Mouse (Mus musculus): ENCODE measurements around the gene Agpat2. TPM values are rescaled to one million over a fixed set of nuclear protein-coding genes. Genes with fewer than 3 reads are reported as not detected.

Gene Agpat2
- 30.2 and 32.9 TPM in 2 replicates for polyA plus RNA-seq (2014; fragmentation: Nextera tagmentation; extraction: Ambion mirVana)

DNA sequence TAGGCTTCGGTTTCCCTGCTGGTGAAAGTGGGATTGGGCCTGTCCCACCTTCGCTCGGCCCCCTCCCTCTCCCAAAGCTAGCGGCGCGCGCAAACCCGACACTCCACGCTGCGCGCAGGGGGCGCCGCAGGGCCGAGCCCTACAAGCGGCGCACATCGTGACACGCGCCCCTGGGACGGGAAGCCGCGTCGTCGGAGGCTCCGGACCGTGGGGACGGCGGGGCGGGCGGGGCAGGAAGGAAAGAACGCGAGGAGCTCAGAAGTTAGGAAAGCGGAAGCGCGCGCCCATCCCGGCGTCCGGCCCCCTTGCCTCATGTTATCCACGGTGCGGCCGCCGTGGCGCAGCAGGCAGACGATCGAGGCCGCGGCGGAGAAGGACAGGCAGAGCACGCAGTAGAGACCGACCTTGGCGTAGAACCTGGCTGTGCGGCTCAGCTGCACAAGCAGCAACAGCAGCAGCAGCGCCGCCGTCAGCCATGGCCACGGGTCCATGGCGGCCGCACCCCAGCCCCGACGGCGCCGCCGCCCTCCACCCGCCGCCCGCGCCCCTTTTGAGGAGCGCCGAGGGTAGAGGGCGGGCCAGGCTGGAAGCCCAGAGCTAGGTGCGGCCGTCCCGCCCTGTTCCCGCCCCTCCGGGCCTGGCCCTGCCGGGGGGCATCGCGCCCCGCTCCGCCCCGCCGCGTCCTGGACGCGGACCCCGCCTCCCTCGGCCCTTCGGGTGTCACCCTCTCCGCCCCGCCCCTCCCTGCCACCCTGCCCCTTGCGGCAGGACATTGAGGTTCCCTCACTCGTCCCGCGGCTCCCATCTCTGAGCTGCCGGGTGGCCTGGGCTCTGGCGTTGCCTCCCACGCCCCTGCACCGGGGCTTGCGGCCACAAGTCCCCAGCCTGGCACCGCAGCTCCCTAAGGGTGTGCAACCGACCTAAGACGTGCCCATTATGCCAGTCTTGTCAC, at the start of gene Agpat2:
Gene Agpat2 (minus strand): TSS at position 698 of the 952 bp plus-strand sequence.
- DNase-seq (peak; percentile 86), ATAC-seq (ENCODE audit: insufficient read depth) (peak; percentile 85)
- Histone ChIP-seq H3K36me3 (ENCODE audit: insufficient read depth) (no peaks in the 10 kb centered on the region), H3K4me2 (peak within 1 kb of the TSS; percentile 84), H3K27ac (ENCODE audit: low read depth) (peak within 1 kb of the TSS; percentile 84), H3K9me3 (ENCODE audit: low read depth, low read length) (no peaks in the 10 kb centered on the region), H3K9ac (peak within 1 kb of the TSS; percentile 80), H3K27me3 (ENCODE audit: insufficient read depth, low read length) (no peaks in the 10 kb centered on the region), H3K4me1 (ENCODE audit: insufficient read depth) (peaks cover 12% of the 10 kb centered on the region; the same call in 1 of the 2 replicates), H3K4me3 (ENCODE audit: low read depth, low read length) (peak within 1 kb of the TSS; percentile 64)
- under 1% methylated on average over 86 of the region's 103 CpGs for WGBS
- TF ChIP-seq CTCF (IDR thresholded peaks at IDR 0.05; ENCODE audit: low read depth), result peak; percentile 52

DNA sequence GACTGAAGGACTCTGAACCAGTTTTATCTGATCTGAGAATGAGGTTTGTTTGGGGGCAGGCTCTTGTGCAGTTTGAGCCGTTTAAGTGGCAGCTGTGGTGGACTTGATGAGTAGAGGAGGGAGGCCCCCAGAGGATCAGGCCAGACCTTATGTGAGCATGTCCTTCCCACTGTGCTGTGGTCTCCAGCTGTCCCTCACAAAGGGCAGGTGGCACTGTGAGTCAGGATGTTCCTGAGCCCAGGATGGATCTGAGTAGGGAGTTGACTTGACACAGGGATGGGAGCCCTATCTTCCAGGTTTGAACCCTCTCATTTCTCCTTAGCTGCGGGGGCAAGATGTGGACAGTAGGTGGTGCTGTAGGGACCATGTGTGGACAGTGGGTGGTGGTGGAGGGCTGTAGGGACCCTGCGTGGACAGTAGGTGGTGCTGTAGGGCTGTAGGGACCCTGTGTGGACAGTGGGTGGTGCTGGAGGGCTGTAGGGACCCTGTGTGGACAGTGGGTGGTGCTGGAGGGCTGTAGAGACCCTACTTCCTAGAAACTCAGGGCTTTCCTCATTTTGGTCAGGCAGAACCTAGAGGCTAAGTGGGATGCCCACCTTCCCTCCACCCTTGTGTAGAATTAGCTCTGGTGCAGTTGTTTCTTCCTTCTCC, 42.6 kb upstream of the Agpat2 start:
- Histone ChIP-seq H3K36me3 (ENCODE audit: insufficient read depth) (no peaks in the 10 kb centered on the region), H3K27me3 (ENCODE audit: insufficient read depth, low read length) (no peaks in the 10 kb centered on the region), H3K9ac (no peak overlapping the region), H3K4me2 (no peak overlapping the region), H3K4me1 (ENCODE audit: insufficient read depth) (no peaks in the 10 kb centered on the region), H3K4me3 (ENCODE audit: low read depth, low read length) (no peak overlapping the region), H3K27ac (ENCODE audit: low read depth) (no peak overlapping the region), H3K9me3 (ENCODE audit: low read depth, low read length) (no peaks in the 10 kb centered on the region)
- peak; percentile 100 for TF ChIP-seq CTCF (IDR thresholded peaks at IDR 0.05; ENCODE audit: low read depth)
- ATAC-seq (ENCODE audit: insufficient read depth) (peak; percentile 96), DNase-seq (peak; percentile 96)
- 12% methylated on average over 3 of the region's 3 CpGs for WGBS

GRCm38 (mm10) chr2:26643942-26644341, 39.7 kb upstream of the Agpat2 start:
- Histone ChIP-seq H3K36me3 (ENCODE audit: insufficient read depth) (no peaks in the 10 kb centered on the region), H3K4me2 (no peak overlapping the region), H3K4me1 (ENCODE audit: insufficient read depth) (no peaks in the 10 kb centered on the region), H3K9ac (no peak overlapping the region), H3K9me3 (ENCODE audit: low read depth, low read length) (no peaks in the 10 kb centered on the region), H3K27me3 (ENCODE audit: insufficient read depth, low read length) (no peaks in the 10 kb centered on the region), H3K4me3 (ENCODE audit: low read depth, low read length) (no peak overlapping the region), H3K27ac (ENCODE audit: low read depth) (no peak overlapping the region)
- 53% methylated on average over 2 of the region's 2 CpGs for WGBS
- TF ChIP-seq CTCF (IDR thresholded peaks at IDR 0.05; ENCODE audit: low read depth), result peak; percentile 69
- ATAC-seq (ENCODE audit: insufficient read depth) (no peak), DNase-seq (peak; percentile 77)

DNA sequence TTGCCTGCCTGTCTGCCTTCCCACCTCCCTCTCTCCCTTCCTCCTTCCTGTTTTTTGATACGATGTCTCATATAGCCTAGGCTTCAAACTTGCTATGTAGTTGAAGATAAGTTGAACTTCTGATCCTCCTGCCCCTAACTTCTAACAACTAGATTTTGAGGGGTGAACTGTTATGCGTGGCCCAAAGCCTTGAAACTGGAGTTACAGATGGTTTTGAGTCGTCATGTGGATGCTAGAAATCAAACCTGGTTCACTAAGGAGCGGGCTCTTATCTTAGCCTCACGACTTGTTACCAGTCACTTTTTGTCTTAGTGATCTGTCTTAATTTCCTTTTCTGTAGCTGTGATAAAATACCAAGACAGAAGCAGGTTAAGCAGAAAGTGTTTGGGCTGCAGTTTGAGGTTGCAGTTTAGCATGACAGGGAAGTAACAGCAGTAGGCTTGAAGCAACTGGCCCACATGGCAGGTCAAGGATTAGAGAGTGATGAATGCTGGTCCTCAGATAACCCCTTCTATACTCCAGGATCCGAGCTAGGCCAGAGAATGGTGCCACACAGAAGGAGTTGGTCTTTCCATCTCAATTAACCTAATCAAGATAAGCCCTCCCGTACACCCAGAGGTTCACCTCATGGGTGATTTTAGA, 36.9 kb upstream of the Agpat2 start:
- Histone ChIP-seq H3K27ac (ENCODE audit: low read depth) (no peak overlapping the region), H3K9ac (no peak overlapping the region; the same call in 1 of the 2 replicates), H3K4me1 (ENCODE audit: insufficient read depth) (peaks cover 10% of the 10 kb centered on the region), H3K9me3 (ENCODE audit: low read depth, low read length) (no peaks in the 10 kb centered on the region), H3K27me3 (ENCODE audit: insufficient read depth, low read length) (no peaks in the 10 kb centered on the region), H3K4me3 (ENCODE audit: low read depth, low read length) (no peak overlapping the region), H3K4me2 (no peak overlapping the region), H3K36me3 (ENCODE audit: insufficient read depth) (peaks cover 27% of the 10 kb centered on the region)
- 58% methylated on average over 7 of the region's 7 CpGs for WGBS
- no peak for ATAC-seq (ENCODE audit: insufficient read depth)
- no peak for TF ChIP-seq CTCF (IDR thresholded peaks at IDR 0.05; ENCODE audit: low read depth)
- DNase-seq, result no peak

DNA sequence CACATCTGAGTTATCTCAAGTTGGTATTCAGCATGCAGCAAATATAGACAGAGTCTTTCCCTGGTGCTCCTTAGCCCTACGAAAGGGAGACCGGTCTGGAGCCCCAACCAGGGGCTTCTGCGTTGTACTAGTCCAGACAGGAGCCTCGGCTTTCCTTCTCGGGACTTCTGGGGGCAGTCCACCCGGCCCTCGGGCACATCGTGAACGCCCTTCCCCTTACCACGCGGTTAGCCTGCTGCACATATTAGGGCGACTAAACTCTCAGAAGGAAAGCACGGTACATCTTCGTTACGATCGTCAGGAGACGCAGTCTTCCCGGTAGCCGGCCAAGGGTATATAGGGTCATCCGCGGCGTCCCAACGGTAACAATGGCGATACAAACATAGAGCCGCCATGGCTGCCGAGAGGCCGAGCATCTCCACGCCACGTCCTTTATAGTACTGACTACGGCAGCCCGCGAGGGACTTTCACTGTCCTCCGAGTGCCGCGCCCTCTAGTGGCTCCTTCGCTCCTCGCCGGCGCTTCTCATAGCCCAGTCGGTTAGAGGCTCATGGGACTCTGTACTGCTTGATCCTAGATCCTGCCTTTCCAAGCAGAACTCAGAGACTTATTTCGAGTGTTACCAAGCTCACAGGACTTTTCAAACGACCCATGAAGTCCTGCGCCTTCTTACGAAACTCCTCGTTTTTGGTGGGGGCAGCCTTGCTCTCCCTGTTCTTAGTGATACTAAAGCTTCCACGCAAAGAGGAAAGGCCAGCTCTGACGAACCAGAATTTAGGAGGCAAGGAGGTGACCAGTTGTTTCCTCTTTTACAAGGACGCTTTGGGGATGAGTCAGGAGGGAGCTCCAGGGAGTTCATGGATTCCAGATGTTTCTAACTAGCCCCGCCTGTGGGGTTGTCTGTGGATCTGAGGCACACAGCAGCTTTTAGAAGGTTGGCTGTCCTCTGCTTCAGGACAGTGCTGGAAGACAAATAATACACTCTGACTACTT, 35.9 kb upstream of the Agpat2 start:
- peak overlapping the region; percentile 72 for H3K4me2 ChIP-seq
- H3K4me3 ChIP-seq (ENCODE audit: low read depth, low read length), result peak overlapping the region; percentile 85
- H3K9me3 ChIP-seq (ENCODE audit: low read depth, low read length), result no peaks in the 10 kb centered on the region
- peak overlapping the region; percentile 83 for H3K27ac ChIP-seq (ENCODE audit: low read depth)
- peak overlapping the region; percentile 99 for H3K9ac ChIP-seq
- WGBS, result 4% methylated on average over 49 of the region's 49 CpGs
- H3K36me3 ChIP-seq (ENCODE audit: insufficient read depth), result peaks cover 37% of the 10 kb centered on the region
- DNase-seq (peak; percentile 100), ATAC-seq (ENCODE audit: insufficient read depth) (peak; percentile 81)
- H3K27me3 ChIP-seq (ENCODE audit: insufficient read depth, low read length), result no peaks in the 10 kb centered on the region
- TF ChIP-seq CTCF (IDR thresholded peaks at IDR 0.05; ENCODE audit: low read depth), result peak; percentile 97
- peaks cover 10% of the 10 kb centered on the region for H3K4me1 ChIP-seq (ENCODE audit: insufficient read depth)

- Histone ChIP-seq H3K27ac (ENCODE audit: low read depth) (no peak overlapping the region), H3K9ac (peak overlapping the region; percentile 99), H3K27me3 (ENCODE audit: insufficient read depth, low read length) (no peaks in the 10 kb centered on the region), H3K4me3 (ENCODE audit: low read depth, low read length) (peak overlapping the region; percentile 85), H3K4me1 (ENCODE audit: insufficient read depth) (peaks cover 10% of the 10 kb centered on the region), H3K36me3 (ENCODE audit: insufficient read depth) (peaks cover 45% of the 10 kb centered on the region), H3K4me2 (peak overlapping the region; percentile 72), H3K9me3 (ENCODE audit: low read depth, low read length) (no peaks in the 10 kb centered on the region)
- DNase-seq (peak; percentile 71), ATAC-seq (ENCODE audit: insufficient read depth) (no peak)
- 5% methylated on average over 8 of the region's 8 CpGs for WGBS
- TF ChIP-seq CTCF (IDR thresholded peaks at IDR 0.05; ENCODE audit: low read depth), result peak; percentile 66
Observed at GRCm38 (mm10) chr2:26639083-26639482, 34.9 kb upstream of the Agpat2 start.

All from lung, embryonic 14.5 days (tissue).